Mouse (Mus musculus) stomach, postnatal 0 days (tissue): Measurements from ENCODE around the gene Spaar. TPM values are rescaled to one million over a fixed set of nuclear protein-coding genes. Genes with fewer than 3 reads are reported as not detected.
A peak's percentile ranks its signal among the peaks of the same experiment; 100 is the strongest.

Experiments
- ATAC-seq: fragments of 200-750 bp; cut with Nextera tagmentation; 2 replicates; pipeline ENCODE4 v1.8.0; 2017; ENCODE audit not compliant: low FRiP score, low TSS enrichment
- DNase-seq: peaks from one replicate; pipeline ENCODE4 v3.0.0-alpha.2; 2016; ENCODE audit warnings: low spot score
- H3K27ac ChIP-seq: fragments of 300-500 bp; sonication (generic); replicated peaks from 2 replicates; pipeline ENCODE4 v1.5.1; 2014; ENCODE audit warnings: mild to moderate bottlenecking, control low read depth
- H3K27me3 ChIP-seq: fragments of 300-500 bp; sonication (generic); 2 replicates; pipeline ENCODE4 v1.6.1; 2014; ENCODE audit warnings: low read length; ENCODE audit not compliant: control insufficient read depth, insufficient read depth
- H3K36me3 ChIP-seq: fragments of 300-500 bp; sonication (generic); 2 replicates; pipeline ENCODE4 v1.6.1; 2014; ENCODE audit warnings: low read length, mixed read lengths; ENCODE audit not compliant: control insufficient read depth, insufficient read depth
- H3K4me1 ChIP-seq: fragments of 300-500 bp; sonication (generic); replicated peaks from 2 replicates; pipeline ENCODE4 v1.6.1; 2014; ENCODE audit warnings: antibody characterized with exemption; ENCODE audit not compliant: control insufficient read depth, insufficient read depth
- H3K4me2 ChIP-seq: fragments of 300-500 bp; sonication (generic); replicated peaks from 2 replicates; pipeline ENCODE4 v1.6.1; 2014; ENCODE audit warnings: low read depth, mild to moderate bottlenecking, control low read depth, moderate library complexity
- H3K4me3 ChIP-seq: fragments of 300-500 bp; sonication (generic); 2 replicates; pipeline ENCODE4 v1.5.1; 2014; ENCODE audit warnings: low read depth, low read length, control low read depth
- H3K9ac ChIP-seq: fragments of 300-500 bp; sonication (generic); 2 replicates; pipeline ENCODE4 v1.6.1; 2014; ENCODE audit warnings: mild to moderate bottlenecking, low read length, control low read depth, mixed read lengths
- H3K9me3 ChIP-seq: fragments of 300-500 bp; sonication (generic); 2 replicates; pipeline ENCODE4 v1.6.1; 2016; ENCODE audit warnings: low read length; ENCODE audit not compliant: control insufficient read depth
- CTCF ChIP-seq: IDR thresholded peaks from 2 replicates; pipeline ENCODE4 v1.5.1; 2016; ENCODE audit warnings: antibody characterized with exemption, low read depth, mild to moderate bottlenecking, moderate library complexity
- EP300 ChIP-seq: optimal IDR thresholded peaks from 2 replicates; pipeline ENCODE3; 2016; ENCODE audit warnings: antibody characterized with exemption
- WGBS: fragments of 180-500 bp; shearing (Covaris S2); extraction: QIAGEN DNeasy Blood & Tissue Kit; methylation state at CpG from one replicate; pipeline ENCODE4 v1.1.7; 2014; 5-methylcytosine and 5-hydroxymethylcytosine counted together
- polyA plus RNA-seq: library from polyadenylated mRNA; unstranded; fragments of >200 nt; fragmentation: Nextera tagmentation; extraction: Ambion mirVana; gene quantifications from 2 replicates; pipeline ENCODE4 v1.2.1, GENCODE M21; 2015

Gene Spaar
- polyA plus RNA-seq, 1 experiment from 2014 or later, result 0.27 TPM

DNA sequence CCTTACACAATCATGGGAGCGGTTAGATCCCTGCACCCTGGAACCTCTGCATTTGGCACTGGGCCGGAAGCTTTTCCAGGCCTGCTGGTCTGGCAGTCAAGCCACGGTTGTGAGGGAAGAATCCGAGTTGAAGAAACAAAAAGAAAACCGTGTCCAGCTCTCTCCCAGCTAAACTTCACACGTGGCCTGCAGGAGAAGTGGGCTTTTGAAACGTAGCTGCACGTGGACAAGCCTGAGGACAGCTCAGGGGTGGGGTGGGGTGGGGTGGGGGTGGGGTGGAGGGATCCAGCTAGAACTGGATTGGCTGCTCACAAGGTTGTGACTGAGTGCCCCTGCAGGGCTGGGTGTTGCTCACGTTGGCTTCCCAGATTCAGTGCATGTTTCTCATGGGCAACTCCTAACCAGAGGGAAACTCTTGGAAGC lies 34.6 kb upstream of the Spaar start:
- no peaks in the 10 kb centered on the region for H3K9me3 ChIP-seq
- ATAC-seq, result peak; percentile 83
- H3K4me1 ChIP-seq, result no peaks in the 10 kb centered on the region; the same call in 1 of the 2 replicates
- no peak overlapping the region for H3K9ac ChIP-seq
- no peak overlapping the region for H3K4me3 ChIP-seq
- DNase-seq, result peak; percentile 72
- no peak; the same call in 1 of the 2 replicates for TF ChIP-seq CTCF
- no peak for TF ChIP-seq EP300
- H3K36me3 ChIP-seq, result no peaks in the 10 kb centered on the region
- no peaks in the 10 kb centered on the region for H3K27me3 ChIP-seq
- H3K27ac ChIP-seq, result peak overlapping the region; percentile 45; the same call in 1 of the 2 replicates
- 9% methylated on average over 9 of the region's 9 CpGs for WGBS
- no peak overlapping the region for H3K4me2 ChIP-seq

DNA sequence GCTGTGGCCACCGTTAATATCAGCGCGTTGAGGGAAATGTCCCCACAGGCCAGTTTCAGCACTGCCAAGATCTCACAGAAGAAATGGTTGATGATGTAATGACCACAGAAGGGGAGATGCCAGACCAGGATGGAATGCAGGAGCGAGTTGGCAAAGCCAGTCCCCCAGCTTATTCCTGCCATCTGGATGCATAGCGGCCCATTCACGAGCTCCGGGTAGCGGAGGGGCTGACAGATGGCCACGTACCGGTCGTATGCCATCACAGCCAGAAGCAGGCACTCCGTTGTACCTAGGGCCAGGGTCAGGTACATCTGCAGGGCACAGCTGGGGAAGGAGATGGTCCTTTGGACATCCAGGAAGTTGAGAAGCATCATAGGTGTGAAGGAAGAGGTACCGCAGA lies 33.3 kb upstream of the Spaar start:
- Histone ChIP-seq H3K4me2 (no peak overlapping the region), H3K27me3 (no peaks in the 10 kb centered on the region), H3K9ac (no peak overlapping the region), H3K36me3 (no peaks in the 10 kb centered on the region), H3K27ac (no peak overlapping the region), H3K4me1 (no peaks in the 10 kb centered on the region; the same call in 1 of the 2 replicates), H3K4me3 (no peak overlapping the region), H3K9me3 (no peaks in the 10 kb centered on the region)
- WGBS, result 90% methylated on average over 13 of the region's 13 CpGs
- DNase-seq, result no peak
- TF ChIP-seq CTCF (no peak), EP300 (no peak)
- ATAC-seq, result no peak

DNA sequence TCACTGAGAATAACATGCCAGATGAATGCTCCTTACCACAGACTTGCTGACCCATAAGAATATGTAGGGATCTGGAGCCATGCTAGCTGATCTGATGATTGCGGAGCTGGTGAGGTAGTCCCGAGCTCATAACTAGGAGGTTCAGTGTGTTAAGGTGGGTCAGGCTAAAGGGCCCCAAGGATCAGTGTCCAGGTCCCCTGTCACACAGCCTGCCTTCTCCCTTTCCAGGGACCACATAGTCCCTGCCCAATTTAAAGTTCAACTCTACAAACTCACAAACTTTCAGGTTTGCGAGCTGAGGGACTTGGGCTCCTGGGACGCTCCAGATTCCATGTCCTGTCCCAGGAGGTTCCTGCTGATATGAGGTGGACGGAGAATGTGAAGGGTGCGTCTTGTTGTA lies 29.1 kb upstream of the Spaar start, which contains the start of gene Olfr70:
TSS of gene Olfr70 (minus strand) at position 101 of the 400 bp plus-strand sequence.
- 86% methylated on average over 6 of the region's 6 CpGs for WGBS
- no peak for DNase-seq
- Histone ChIP-seq H3K4me1 (no peaks in the 10 kb centered on the region), H3K36me3 (no peaks in the 10 kb centered on the region), H3K27ac (no peak within 1 kb of the TSS), H3K27me3 (no peaks in the 10 kb centered on the region), H3K9me3 (no peaks in the 10 kb centered on the region), H3K4me3 (no peak within 1 kb of the TSS), H3K9ac (no peak within 1 kb of the TSS), H3K4me2 (no peak within 1 kb of the TSS)
- ATAC-seq, result no peak
- TF ChIP-seq EP300 (no peak), CTCF (no peak)

DNA sequence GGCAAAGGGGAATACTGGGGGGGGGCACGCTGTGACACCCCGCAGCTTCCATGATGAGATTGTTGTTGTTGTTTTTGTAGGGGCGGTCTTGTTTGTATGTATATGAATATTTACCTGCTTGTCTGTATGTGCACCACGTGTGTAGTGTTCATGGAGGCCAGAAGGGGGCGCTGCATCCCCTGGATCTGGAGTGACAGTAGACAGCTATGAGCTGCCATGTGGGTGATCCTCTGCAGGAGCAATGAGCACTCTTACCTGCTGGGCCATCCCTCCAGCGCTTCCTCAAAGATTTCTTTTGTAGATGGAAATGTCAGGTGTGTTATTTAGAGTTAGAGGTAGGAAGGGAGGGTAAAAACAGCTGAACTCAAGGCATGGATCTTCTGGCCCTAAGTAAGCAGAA lies 26.4 kb upstream of the Spaar start:
- TF ChIP-seq EP300, result no peak
- peak; percentile 58 for TF ChIP-seq CTCF
- Histone ChIP-seq H3K4me2 (no peak overlapping the region), H3K27ac (no peak overlapping the region), H3K36me3 (no peaks in the 10 kb centered on the region), H3K27me3 (no peaks in the 10 kb centered on the region), H3K4me3 (no peak overlapping the region), H3K9ac (no peak overlapping the region), H3K4me1 (no peaks in the 10 kb centered on the region), H3K9me3 (no peaks in the 10 kb centered on the region)
- no peak for ATAC-seq
- 73% methylated on average over 6 of the region's 6 CpGs for WGBS
- no peak for DNase-seq

DNA sequence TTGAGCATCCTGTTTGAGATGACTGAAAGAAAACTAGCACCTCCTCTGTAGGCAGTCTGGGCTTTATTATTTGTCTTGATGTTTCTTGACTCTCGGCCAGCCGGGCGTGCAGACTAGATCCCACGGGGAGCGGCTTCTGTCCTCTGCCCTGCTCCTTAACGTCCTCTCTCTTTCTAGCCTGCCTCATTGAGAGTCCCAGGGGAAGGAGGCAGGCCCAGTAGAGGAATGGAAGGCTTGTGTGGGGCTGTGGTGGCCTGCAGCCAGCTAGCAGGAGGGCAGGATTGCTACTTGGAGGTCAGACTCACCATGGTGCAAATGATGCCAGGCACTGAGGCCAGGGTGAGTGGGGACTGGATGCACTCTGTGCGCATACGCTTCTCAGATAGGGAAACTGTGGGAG lies 26.0 kb upstream of the Spaar start:
- no peak overlapping the region for H3K4me2 ChIP-seq
- H3K27ac ChIP-seq, result no peak overlapping the region
- peak overlapping the region; percentile 4; the same call in 1 of the 2 replicates for H3K9ac ChIP-seq
- H3K27me3 ChIP-seq, result no peaks in the 10 kb centered on the region
- DNase-seq, result no peak
- WGBS, result 58% methylated on average over 8 of the region's 8 CpGs
- no peaks in the 10 kb centered on the region for H3K9me3 ChIP-seq
- H3K36me3 ChIP-seq, result no peaks in the 10 kb centered on the region
- no peak for TF ChIP-seq EP300
- TF ChIP-seq CTCF, result no peak
- H3K4me1 ChIP-seq, result no peaks in the 10 kb centered on the region
- H3K4me3 ChIP-seq, result no peak overlapping the region
- no peak for ATAC-seq

DNA sequence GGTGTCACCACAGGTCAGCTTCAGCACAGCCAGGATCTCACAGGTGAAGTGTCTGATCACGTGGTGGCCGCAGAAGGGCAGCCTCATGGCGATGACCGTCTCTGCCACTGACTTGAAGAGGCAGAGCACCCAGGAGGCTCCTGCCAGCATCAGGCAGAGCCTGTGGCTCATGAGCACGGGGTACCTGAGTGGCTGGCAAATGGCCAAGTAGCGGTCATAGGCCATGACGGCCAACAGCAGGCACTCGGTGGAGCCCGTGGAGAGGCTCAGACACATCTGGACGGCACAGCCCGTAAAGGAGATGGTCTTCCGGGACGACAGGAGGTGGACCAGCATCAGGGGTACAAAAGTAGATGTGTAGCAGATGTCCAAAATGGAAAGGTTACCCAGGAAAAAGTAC lies 23.8 kb upstream of the Spaar start:
- H3K36me3 ChIP-seq, result no peaks in the 10 kb centered on the region
- H3K4me2 ChIP-seq, result no peak overlapping the region
- no peaks in the 10 kb centered on the region for H3K4me1 ChIP-seq
- no peak overlapping the region for H3K4me3 ChIP-seq
- WGBS, result 75% methylated on average over 13 of the region's 13 CpGs
- H3K9ac ChIP-seq, result no peak overlapping the region
- ATAC-seq (no peak), DNase-seq (no peak)
- TF ChIP-seq CTCF (no peak), EP300 (no peak)
- no peaks in the 10 kb centered on the region for H3K27me3 ChIP-seq
- no peaks in the 10 kb centered on the region for H3K9me3 ChIP-seq
- no peak overlapping the region for H3K27ac ChIP-seq
